Mouse (Mus musculus) ES-E14 (cell line): ENCODE results near the gene St13.

Experiments
- CHD2 ChIP-seq: IDR thresholded peaks from 2 replicates; pipeline ENCODE4 v1.6.1; 2014; ENCODE audit warnings: mild to moderate bottlenecking, low read depth, low read length, inconsistent platforms
- MAFK ChIP-seq: IDR thresholded peaks from 2 replicates; pipeline ENCODE4 v1.6.1; 2014; ENCODE audit warnings: mild to moderate bottlenecking, low read depth, low read length, inconsistent platforms; ENCODE audit not compliant: insufficient read depth
- ZC3H11A ChIP-seq: IDR thresholded peaks from 2 replicates; pipeline ENCODE4 v1.6.1; 2012; ENCODE audit warnings: low read depth, mild to moderate bottlenecking, inconsistent platforms, low read length, borderline replicate concordance
- ZNF384 ChIP-seq: IDR thresholded peaks from 2 replicates; pipeline ENCODE4 v1.6.1; 2012; ENCODE audit warnings: low read depth, low read length, inconsistent platforms

DNA sequence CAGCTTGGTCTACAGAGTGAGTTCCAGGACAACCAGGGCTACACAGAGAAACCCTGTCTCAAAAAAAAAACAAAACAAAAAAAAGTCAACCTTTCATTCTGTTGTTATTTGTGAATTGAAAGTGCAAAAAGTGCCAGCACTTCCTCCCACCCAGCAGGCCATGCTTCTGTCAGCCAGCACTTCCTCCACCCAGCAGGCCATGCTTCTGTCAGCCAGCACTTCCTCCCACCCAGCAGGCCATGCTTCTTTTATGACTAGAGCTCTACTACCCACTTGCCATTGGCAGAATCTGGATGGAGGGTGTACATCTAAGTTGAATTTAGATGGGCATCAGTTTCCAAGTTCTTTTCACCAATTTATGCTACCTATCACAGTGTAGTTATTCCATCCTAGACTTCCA, 6.9 kb downstream of the St13 start:
- TF ChIP-seq CHD2, result no peak
- no peak for TF ChIP-seq MAFK
- no peak for TF ChIP-seq ZC3H11A
- no peak for TF ChIP-seq ZNF384
